In genomic region chr14:46256336-46256735, GRCm38 (mm10) we compare ENCODE assay signal across 23 mouse cellular contexts.
A peak's percentile ranks its signal among the peaks of the same experiment; 100 is the strongest.
DNase-seq lines count a peak whose midpoint lies in the region; ATAC-seq lines count a peak whose summit lies in the region.
"Had no signal": no experiment of that assay in that cellular context is flagged by ENCODE, and none has a peak within 500 bp of the region (broad histone marks: within the 10 kb centered on the region; RNA-seq: fewer than 3 reads in every experiment).

No protein-coding gene starts in this region.

- no peak overlapping the region for H3K27ac ChIP-seq in midbrain, embryonic 11.5 days (ENCODE audit: low read depth, low read length)
- H3K27ac ChIP-seq in midbrain, embryonic 15.5 days: no peak overlapping the region
- H3K27ac ChIP-seq: embryonic facial prominence, embryonic 15.5 days; heart, embryonic 15.5 days; limb, embryonic 13.5 days; liver, embryonic 13.5 days; lung, embryonic 15.5 days; neural tube, embryonic 15.5 days; stomach, postnatal 0 days had no signal

- no peaks in the 10 kb centered on the region for H3K4me1 ChIP-seq in midbrain, embryonic 11.5 days (ENCODE audit: control insufficient read depth, insufficient read depth, low read length)
- H3K4me1 ChIP-seq in midbrain, embryonic 15.5 days: no peaks in the 10 kb centered on the region
- H3K4me1 ChIP-seq: embryonic facial prominence, embryonic 15.5 days; neural tube, embryonic 15.5 days had no signal

- DNase-seq in heart, adult 11 months: peak; percentile 53
- no peak for DNase-seq in heart, postnatal 4 days
- DNase-seq in midbrain, embryonic 11.5 days (ENCODE audit: low spot score, missing footprints): peak; percentile 82
- peak; percentile 66 for DNase-seq in hindlimb bud, embryonic 11.5 days (ENCODE audit: extremely low spot score, low read depth, low spot score)
- no peak for DNase-seq in frontal cortex, postnatal 14 days (ENCODE audit: low spot score in 2 of 2)
- DNase-seq in spleen, postnatal 4 days (ENCODE audit: low spot score in 2 of 2): no peak
- DNase-seq: adrenal gland, postnatal 36 days; cerebellum, adult 18-20 months; cerebellum, postnatal 36 days; gastrocnemius, postnatal 25 days; kidney, adult 8-10 months; liver, embryonic 13.5 days; right cerebral cortex, postnatal 25 days had no signal

- no peak overlapping the region for H3K9ac ChIP-seq in midbrain, embryonic 11.5 days (ENCODE audit: low read length)
- no peak overlapping the region for H3K9ac ChIP-seq in midbrain, embryonic 15.5 days
- H3K9ac ChIP-seq: embryonic facial prominence, embryonic 15.5 days; heart, embryonic 15.5 days; limb, embryonic 13.5 days; liver, embryonic 13.5 days; lung, embryonic 15.5 days; neural tube, embryonic 15.5 days had no signal

- no peak for ATAC-seq in midbrain, embryonic 11.5 days (ENCODE audit: low FRiP score)
- no peak for ATAC-seq in midbrain, embryonic 15.5 days (replicated peaks)
- ATAC-seq in cerebellum, adult (ENCODE audit: insufficient number of reproducible peaks, low FRiP score, low TSS enrichment): no peak
- ATAC-seq: midbrain, embryonic 16.5 days had no signal

- WGBS in midbrain, embryonic 11.5 days: 19% methylated on average over 1 of the region's 1 CpGs
- WGBS in midbrain, embryonic 15.5 days: 8% methylated on average over 1 of the region's 1 CpGs

- H3K27me3 ChIP-seq in midbrain, embryonic 11.5 days (ENCODE audit: control insufficient read depth, insufficient read depth, low read length): no peaks in the 10 kb centered on the region
- H3K27me3 ChIP-seq in midbrain, embryonic 15.5 days (replicated peaks): no peaks in the 10 kb centered on the region
- H3K27me3 ChIP-seq: embryonic facial prominence, embryonic 15.5 days; heart, embryonic 15.5 days; limb, embryonic 13.5 days; liver, embryonic 13.5 days; lung, embryonic 15.5 days; neural tube, embryonic 15.5 days had no signal

- H3K36me3 ChIP-seq in midbrain, embryonic 11.5 days (ENCODE audit: control insufficient read depth, insufficient read depth, low read length): no peaks in the 10 kb centered on the region
- H3K36me3 ChIP-seq in midbrain, embryonic 15.5 days (replicated peaks): no peaks in the 10 kb centered on the region
- H3K36me3 ChIP-seq: embryonic facial prominence, embryonic 15.5 days; G1E; heart, embryonic 15.5 days; limb, embryonic 13.5 days; liver, embryonic 13.5 days; lung, embryonic 15.5 days; neural tube, embryonic 15.5 days had no signal

- H3K9me3 ChIP-seq in midbrain, embryonic 11.5 days (ENCODE audit: control insufficient read depth, low read length): no peaks in the 10 kb centered on the region
- H3K9me3 ChIP-seq in midbrain, embryonic 15.5 days: no peaks in the 10 kb centered on the region
- H3K9me3 ChIP-seq: embryonic facial prominence, embryonic 15.5 days; G1E; heart, embryonic 15.5 days; limb, embryonic 13.5 days; liver, embryonic 13.5 days; lung, embryonic 15.5 days; neural tube, embryonic 15.5 days had no signal

- no peak overlapping the region for H3K4me3 ChIP-seq in midbrain, embryonic 11.5 days (ENCODE audit: low read depth, low read length)
- H3K4me3 ChIP-seq in midbrain, embryonic 15.5 days: no peak overlapping the region
- H3K4me3 ChIP-seq: embryonic facial prominence, embryonic 15.5 days; heart, embryonic 15.5 days; limb, embryonic 13.5 days; liver, embryonic 13.5 days; lung, embryonic 15.5 days; neural tube, embryonic 15.5 days had no signal

- H3K4me2 ChIP-seq in midbrain, embryonic 11.5 days: no peak overlapping the region
- H3K4me2 ChIP-seq in midbrain, embryonic 15.5 days: no peak overlapping the region
- H3K4me2 ChIP-seq: embryonic facial prominence, embryonic 15.5 days; heart, embryonic 15.5 days; limb, embryonic 13.5 days; liver, embryonic 13.5 days; lung, embryonic 15.5 days; neural tube, embryonic 15.5 days had no signal

Comparison
In these comparisons a context has a peak if more than half of its experiments do, and no peak if none do; other contexts are left out.
1. DNase-seq: peak in heart, adult 11 months (single experiment), midbrain, embryonic 11.5 days (single experiment) and hindlimb bud, embryonic 11.5 days (single experiment); none in heart, postnatal 4 days (single experiment), frontal cortex, postnatal 14 days (0 of 2) and spleen, postnatal 4 days (0 of 2).